18 mouse cellular contexts compared by ENCODE assay signal in the genomic region with DNA sequence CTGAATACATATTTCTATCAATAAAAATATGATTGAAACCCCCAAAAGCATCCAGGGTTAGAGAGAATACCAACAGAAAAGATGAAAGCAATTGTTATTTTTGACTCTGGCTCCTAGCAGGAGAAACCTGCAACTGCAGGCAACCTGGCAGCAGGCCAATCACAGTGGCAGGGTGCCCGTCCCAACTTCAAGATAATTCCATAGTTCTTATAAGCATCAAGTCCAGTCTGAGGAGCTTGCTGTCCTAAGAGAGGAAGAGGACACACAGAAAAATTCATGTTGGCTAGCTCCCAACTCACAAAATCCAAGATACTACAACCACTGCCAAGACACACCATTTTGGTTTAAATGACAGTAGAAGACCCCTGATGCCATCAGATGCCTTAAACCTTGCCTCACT.
DNase-seq lines count a peak whose midpoint lies in the region; ATAC-seq and TF ChIP-seq lines count a peak whose summit lies in the region.
"Had no signal": no experiment of that assay in that cellular context is flagged by ENCODE, and none has a peak within 500 bp of the region (broad histone marks: within the 10 kb centered on the region; RNA-seq: fewer than 3 reads in every experiment).

No protein-coding gene starts in this region.

- no peak for ATAC-seq in cerebellum, adult (ENCODE audit: insufficient number of reproducible peaks, low FRiP score, low TSS enrichment)
- ATAC-seq: inflammation-experienced regulatory T-cells, adult 6 months; midbrain, embryonic 16.5 days had no signal

- no peak overlapping the region for H3K4me3 ChIP-seq in kidney, adult 2 months (ENCODE audit: insufficient read depth, low read depth, low read length)
- H3K4me3 ChIP-seq: heart, embryonic 13.5 days; neural tube, embryonic 15.5 days had no signal

- no peaks in the 10 kb centered on the region for H3K27me3 ChIP-seq in kidney, adult 2 months (replicated peaks; ENCODE audit: control insufficient read depth, insufficient read depth, low read length)
- H3K27me3 ChIP-seq: heart, embryonic 13.5 days; neural tube, embryonic 15.5 days had no signal

- 29% methylated on average over 1 of the region's 1 CpGs for WGBS in kidney, adult 2 months

- no peaks in the 10 kb centered on the region for H3K36me3 ChIP-seq in kidney, adult 2 months (ENCODE audit: control insufficient read depth, insufficient read depth, low read length)
- H3K36me3 ChIP-seq: G1E; heart, embryonic 13.5 days; neural tube, embryonic 15.5 days had no signal

- H3K4me1 ChIP-seq in kidney, adult 2 months (ENCODE audit: control insufficient read depth, insufficient read depth, low read length), result no peaks in the 10 kb centered on the region
- H3K4me1 ChIP-seq: neural tube, embryonic 15.5 days had no signal

- no peak for TF ChIP-seq CTCF in kidney, adult 2 months (conservative IDR thresholded peaks at IDR 0.05; ENCODE audit: insufficient read depth, insufficient read length, low read depth, low read length)

- no peak overlapping the region for H3K27ac ChIP-seq in kidney, adult 2 months (ENCODE audit: insufficient read depth, low read depth, low read length)
- H3K27ac ChIP-seq: heart, embryonic 13.5 days; neural tube, embryonic 15.5 days had no signal

- no peak for TF ChIP-seq POLR2A in kidney, adult 2 months (IDR thresholded peaks at IDR 0.05; ENCODE audit: low read depth, low read length)

- DNase-seq in cerebellum, postnatal 36 days, result peak; percentile 19 to 37
- peak; percentile 29 for DNase-seq in kidney, postnatal 10 days
- no peak for DNase-seq in kidney, adult 11 months
- peak; percentile 20 to 22 for DNase-seq in adrenal gland, adult 18-20 months (ENCODE audit: low spot score in 2 of 2)
- DNase-seq in ovary, postnatal 14 days (ENCODE audit: low spot score), result peak; percentile 1
- no peak for DNase-seq in natural killer cell, adult 2 months (ENCODE audit: low spot score in 2 of 2)
- no peak for DNase-seq in kidney, adult 2 months
- DNase-seq: B cell, adult 2 months; cerebellum, adult 9-11 months; lung, postnatal 36 days; spleen, adult 18-20 months; thymus, adult 18-20 months had no signal

Comparison
In these comparisons a context has a peak if more than half of its experiments do, and no peak if none do; other contexts are left out.
1. DNase-seq: peak in cerebellum, postnatal 36 days (2 of 2), kidney, postnatal 10 days (single experiment), adrenal gland, adult 18-20 months (2 of 2) and ovary, postnatal 14 days (single experiment); none in kidney, adult 11 months (single experiment), natural killer cell, adult 2 months (0 of 2) and kidney, adult 2 months (single experiment).